ENCODE assay signal across 20 mouse cellular contexts in the genomic region with DNA sequence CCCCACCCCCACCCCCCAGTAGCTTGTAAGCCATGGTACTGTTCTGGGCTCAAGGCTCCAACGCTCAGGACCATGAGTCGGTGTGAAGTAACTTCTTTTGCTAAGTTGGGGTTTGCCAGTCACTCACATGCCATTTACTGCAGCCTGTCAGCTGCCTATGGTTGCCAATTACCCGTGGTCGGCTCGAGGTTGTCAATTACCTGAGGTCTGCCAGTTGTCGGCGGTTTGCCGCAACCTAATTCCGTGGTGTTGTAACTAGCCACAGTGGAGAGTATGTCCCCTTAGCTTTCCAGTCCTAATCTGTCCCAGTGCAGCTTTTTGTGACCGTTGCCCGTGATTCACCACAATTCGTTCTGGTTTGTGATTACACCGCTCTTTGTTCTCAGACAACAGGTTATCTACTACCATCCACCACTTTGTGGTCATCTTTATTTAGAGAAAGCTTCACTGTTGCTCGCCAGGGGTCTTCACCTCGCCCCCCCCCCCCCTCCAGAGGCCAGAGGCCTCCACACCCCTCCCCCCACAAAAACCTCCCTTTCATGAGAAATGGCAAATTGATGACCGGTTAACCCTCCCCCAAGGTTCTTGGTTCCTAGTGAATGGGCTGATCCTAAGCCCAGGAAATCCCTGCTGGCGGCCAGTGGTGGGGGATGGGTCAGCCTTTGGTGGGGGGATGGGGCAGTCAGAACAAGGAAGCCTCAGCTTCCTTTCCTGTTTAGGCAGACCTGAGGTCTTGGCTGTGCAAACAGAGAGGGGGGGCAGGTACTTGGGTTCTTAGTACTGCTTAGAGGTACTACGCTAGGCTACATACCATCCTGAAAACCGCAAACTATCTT.
DNase-seq lines count a peak whose midpoint lies in the region; ATAC-seq and TF ChIP-seq lines count a peak whose summit lies in the region.
"Had no signal": no experiment of that assay in that cellular context is flagged by ENCODE, and none has a peak within 500 bp of the region (broad histone marks: within the 10 kb centered on the region; RNA-seq: fewer than 3 reads in every experiment).

No protein-coding gene starts in this region.

- WGBS in liver, embryonic 14.5 days (ENCODE audit: insufficient replicate concordance), result 27% methylated on average over 19 of the region's 19 CpGs
- WGBS in lung, adult 2 months, result 69% methylated on average over 19 of the region's 19 CpGs

- TF ChIP-seq EP300 in liver, embryonic 14.5 days (IDR thresholded peaks at IDR 0.05; ENCODE audit: low read depth), result 0 out of 2 replicates have a peak, but pooled peaks have one; percentile 25

- in situ Hi-C loops in ES-E14 (cut with MboI; ENCODE audit: low sequenced_read_pairs in 2 of 2, unreplicated experiment in 2 of 2), result no loop called here

- no peak overlapping the region for H3K4me2 ChIP-seq in liver, embryonic 14.5 days (ENCODE audit: low read depth)
- H3K4me2 ChIP-seq: forebrain, embryonic 15.5 days; heart, embryonic 13.5 days; lung, embryonic 15.5 days had no signal

- no peak for TF ChIP-seq CTCF in liver, embryonic 14.5 days (IDR thresholded peaks at IDR 0.05; ENCODE audit: low read depth)
- no peak for TF ChIP-seq CTCF in lung, adult 2 months (IDR thresholded peaks at IDR 0.05; ENCODE audit: insufficient read depth, low read length)

- no peak for TF ChIP-seq POLR2A in lung, adult 2 months (IDR thresholded peaks at IDR 0.05; ENCODE audit: borderline replicate concordance, extremely low read depth, low read depth, low read length)

- no peak for DNase-seq in liver, embryonic 14.5 days (ENCODE audit: low read depth in 3 of 3, low spot score in 3 of 3)
- DNase-seq in liver (no peak), ES-E14 (ENCODE audit: low read depth, low spot score) (no peak)
- no peak for DNase-seq in lung, adult 2 months
- DNase-seq in kidney, postnatal 4 days, result no peak
- DNase-seq: cerebellum, adult 9-10 months; heart, adult 11 months; heart, postnatal 4 days; kidney, adult 8-10 months; kidney, postnatal 36 days; right cerebral cortex, adult 18-20 months; thymus, adult 2 months had no signal

- no peak overlapping the region for H3K4me3 ChIP-seq in liver, embryonic 14.5 days (ENCODE audit: insufficient read depth in 1 of 2, low read depth in 2 of 2, low read length in 2 of 2)
- peak overlapping the region; percentile 15 to 47; a peak in 3 of 4 replicates for H3K4me3 ChIP-seq in ES-E14 (ENCODE audit: insufficient read depth in 1 of 2, low read depth in 1 of 2, low read length in 2 of 2, poor library complexity in 1 of 2, severe bottlenecking in 1 of 2)
- no peak overlapping the region for H3K4me3 ChIP-seq in lung, adult 2 months (replicated peaks; ENCODE audit: extremely low read depth, low read depth, low read length)
- H3K4me3 ChIP-seq: forebrain, embryonic 15.5 days; heart, embryonic 13.5 days; lung, embryonic 15.5 days; megakaryocyte, embryonic 14.5 days; myocyte had no signal

- no peaks in the 10 kb centered on the region; the same call in none of the 2 replicates for H3K27me3 ChIP-seq in liver, embryonic 14.5 days (ENCODE audit: control insufficient read depth, insufficient read depth, low read length)
- H3K27me3 ChIP-seq: forebrain, embryonic 15.5 days; lung, embryonic 15.5 days had no signal

- H3K4me1 ChIP-seq in liver, embryonic 14.5 days (replicated peaks; ENCODE audit: control insufficient read depth in 2 of 2, insufficient read depth in 2 of 2, low read length in 1 of 2), result peaks cover 2 to 36% of the 10 kb centered on the region in 2 experiments; a peak in 2 of 4 replicates
- peaks cover 3 to 20% of the 10 kb centered on the region in 2 experiments; a peak in 2 of 4 replicates for H3K4me1 ChIP-seq in ES-E14 (ENCODE audit: control insufficient read depth in 2 of 2, insufficient read depth in 2 of 2, low read length in 2 of 2, poor library complexity in 1 of 2)
- H3K4me1 ChIP-seq in lung, adult 2 months (ENCODE audit: control insufficient read depth, insufficient read depth, low read length), result no peaks in the 10 kb centered on the region
- H3K4me1 ChIP-seq: forebrain, embryonic 15.5 days had no signal

- H3K9ac ChIP-seq in liver, embryonic 14.5 days (replicated peaks), result no peak overlapping the region
- peak overlapping the region; percentile 48 for H3K9ac ChIP-seq in ES-E14 (ENCODE audit: insufficient read depth, low read depth, low read length, poor library complexity, severe bottlenecking)
- H3K9ac ChIP-seq: forebrain, embryonic 15.5 days; heart, embryonic 13.5 days; lung, embryonic 15.5 days had no signal

- no peaks in the 10 kb centered on the region for H3K36me3 ChIP-seq in liver, embryonic 14.5 days (replicated peaks; ENCODE audit: control insufficient read depth, insufficient read depth, low read depth)
- H3K36me3 ChIP-seq in ES-E14 (ENCODE audit: control insufficient read depth, insufficient read depth, low read length, poor library complexity, severe bottlenecking), result no peaks in the 10 kb centered on the region
- H3K36me3 ChIP-seq: forebrain, embryonic 15.5 days; heart, embryonic 13.5 days; lung, embryonic 15.5 days had no signal

- ATAC-seq in liver, embryonic 14.5 days (ENCODE audit: insufficient read depth), result no peak
- ATAC-seq in common myeloid progenitor, adult 5-6 weeks (replicated peaks; ENCODE audit: low read depth, poor library complexity, severe bottlenecking), result peak; percentile 62
- ATAC-seq in megakaryocyte-erythroid progenitor cell, adult 5-6 weeks (replicated peaks; ENCODE audit: low FRiP score, low TSS enrichment, poor library complexity, severe bottlenecking), result peak; percentile 31
- ATAC-seq: activated CD4-positive, CD25-positive, alpha-beta regulatory T cell, adult 4 months; forebrain, embryonic 15.5 days had no signal

- no peak overlapping the region for H3K27ac ChIP-seq in liver, embryonic 14.5 days
- peak overlapping the region; percentile 99 for H3K27ac ChIP-seq in ES-E14 (ENCODE audit: insufficient read depth, low read depth, low read length, poor library complexity, severe bottlenecking)
- H3K27ac ChIP-seq: forebrain, embryonic 15.5 days; heart, embryonic 13.5 days had no signal

- no peaks in the 10 kb centered on the region for H3K9me3 ChIP-seq in liver, embryonic 14.5 days (ENCODE audit: control insufficient read depth, low read length)
- H3K9me3 ChIP-seq in ES-E14 (ENCODE audit: control insufficient read depth, insufficient read depth, low read depth, low read length), result no peaks in the 10 kb centered on the region
- H3K9me3 ChIP-seq: forebrain, embryonic 15.5 days had no signal

TF ChIP-seq in ES-E14, 5 proteins besides CTCF, POLR2A, EP300 and RAD21:
- TF ChIP-seq MAFK (IDR thresholded peaks at IDR 0.05; ENCODE audit: insufficient read depth, low read depth, low read length) (no peak), CHD2 (IDR thresholded peaks at IDR 0.05; ENCODE audit: low read depth, low read length) (0 out of 2 replicates have a peak, but pooled peaks have one; percentile 39)

Comparison
In these comparisons a context has a peak if more than half of its experiments do, and no peak if none do; other contexts are left out.
1. H3K4me3 ChIP-seq: peak in ES-E14 (2 of 2); none in liver, embryonic 14.5 days (0 of 2) and lung, adult 2 months (single experiment).